Mouse (Mus musculus) lung, postnatal 0 days (tissue): ENCODE results near the gene Cfap161. TPM values are rescaled to one million over a fixed set of nuclear protein-coding genes. Genes with fewer than 3 reads are reported as not detected.

Experiments
- ATAC-seq: fragments of 200-750 bp; cut with Nextera tagmentation; 2 replicates; pipeline ENCODE4 v1.8.0; 2017; ENCODE audit warnings: moderate library complexity
- DNase-seq: peaks from one replicate; pipeline ENCODE4 v3.0.0-alpha.2; 2016; ENCODE audit warnings: low spot score
- H3K27ac ChIP-seq: fragments of 300-500 bp; sonication (generic); 2 replicates; pipeline ENCODE4 v1.5.1; 2014; ENCODE audit warnings: antibody characterized with exemption, mild to moderate bottlenecking, low read length, mixed read lengths
- H3K27me3 ChIP-seq: fragments of 300-500 bp; sonication (generic); replicated peaks from 2 replicates; pipeline ENCODE4 v1.6.1; 2014; ENCODE audit warnings: low read length, mixed read lengths; ENCODE audit not compliant: insufficient read depth
- H3K36me3 ChIP-seq: fragments of 300-500 bp; sonication (generic); 2 replicates; pipeline ENCODE4 v1.6.1; 2014; ENCODE audit warnings: low read length, mixed read lengths; ENCODE audit not compliant: insufficient read depth
- H3K4me1 ChIP-seq: fragments of 300-500 bp; sonication (generic); 2 replicates; pipeline ENCODE4 v1.6.1; 2014; ENCODE audit warnings: antibody characterized with exemption, low read depth, low read length, mixed read lengths; ENCODE audit not compliant: insufficient read depth
- H3K4me2 ChIP-seq: fragments of 300-500 bp; sonication (generic); replicated peaks from 2 replicates; pipeline ENCODE4 v1.6.1; 2014; ENCODE audit warnings: low read depth, mild to moderate bottlenecking, low read length, moderate library complexity, mixed read lengths
- H3K4me3 ChIP-seq: fragments of 300-500 bp; sonication (generic); 2 replicates; pipeline ENCODE4 v1.5.1; 2014; ENCODE audit warnings: low read depth, low read length
- H3K9ac ChIP-seq: fragments of 300-500 bp; sonication (generic); replicated peaks from 2 replicates; pipeline ENCODE4 v1.6.1; 2014; ENCODE audit warnings: low read depth, mild to moderate bottlenecking
- H3K9me3 ChIP-seq: fragments of 300-500 bp; sonication (generic); 2 replicates; pipeline ENCODE4 v1.6.1; 2016; ENCODE audit warnings: low read length, mixed read lengths
- CTCF ChIP-seq: IDR thresholded peaks from 2 replicates; pipeline ENCODE4 v1.5.1; 2016; ENCODE audit warnings: antibody characterized with exemption, mild to moderate bottlenecking
- EP300 ChIP-seq: IDR thresholded peaks from 2 replicates; pipeline ENCODE4 v1.6.1; 2016; ENCODE audit warnings: antibody characterized with exemption, mild to moderate bottlenecking, control low read depth
- WGBS: fragments of 180-500 bp; shearing (Covaris S2); extraction: QIAGEN DNeasy Blood & Tissue Kit; methylation state at CpG from one replicate; pipeline ENCODE4 v1.1.7; 2014; 5-methylcytosine and 5-hydroxymethylcytosine counted together
- polyA plus RNA-seq: library from polyadenylated mRNA; unstranded; fragments of >200 nt; fragmentation: Nextera tagmentation; extraction: Ambion mirVana; gene quantifications from 2 replicates; pipeline ENCODE4 v1.2.1, GENCODE M21; 2015

The Cfap161 gene
- polyA plus RNA-seq: 6.8 and 10.4 TPM in 2 replicates

DNA sequence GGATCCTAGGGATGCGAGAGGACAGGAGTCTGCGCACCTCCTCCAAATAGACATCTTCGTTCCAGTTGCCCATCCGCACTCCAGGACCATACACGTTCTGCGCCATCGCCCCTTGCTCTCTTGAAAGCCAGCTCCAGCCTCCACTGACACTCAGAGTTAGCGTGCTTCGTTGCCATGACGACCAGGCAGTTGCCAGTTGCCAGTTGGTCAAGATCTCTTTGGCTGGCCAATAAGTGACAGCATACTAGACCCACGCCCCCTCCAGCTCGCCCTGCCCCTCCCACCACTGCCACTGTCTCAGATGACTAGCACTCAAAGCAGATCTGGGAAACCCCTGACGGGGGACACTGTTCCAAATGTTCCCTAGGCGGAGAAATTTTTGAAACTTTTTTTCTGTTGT is at the start of gene Cfap161:
Gene Cfap161 (minus strand): TSS at position 176 of the 400 bp plus-strand sequence.
- TF ChIP-seq CTCF: no peak
- no peak for TF ChIP-seq EP300
- 8% methylated on average over 14 of the region's 14 CpGs for WGBS
- Histone ChIP-seq H3K9me3 (no peaks in the 10 kb centered on the region), H3K27me3 (no peaks in the 10 kb centered on the region), H3K36me3 (no peaks in the 10 kb centered on the region), H3K9ac (no peak within 1 kb of the TSS), H3K4me3 (no peak within 1 kb of the TSS), H3K4me2 (no peak within 1 kb of the TSS), H3K27ac (no peak within 1 kb of the TSS), H3K4me1 (no peaks in the 10 kb centered on the region)
- DNase-seq (peak; percentile 89), ATAC-seq (peak; percentile 92)

- Histone ChIP-seq H3K4me3 (no peak overlapping the region), H3K9me3 (no peaks in the 10 kb centered on the region), H3K4me2 (no peak overlapping the region), H3K27me3 (no peaks in the 10 kb centered on the region), H3K4me1 (peaks cover 18% of the 10 kb centered on the region; the same call in 1 of the 2 replicates), H3K36me3 (no peaks in the 10 kb centered on the region), H3K27ac (peak overlapping the region; percentile 66), H3K9ac (no peak overlapping the region)
- 33% methylated on average over 6 of the region's 6 CpGs for WGBS
- DNase-seq: peak; percentile 76
- TF ChIP-seq EP300 (peak; percentile 80), CTCF (no peak)
- ATAC-seq: peak; percentile 77
These were observed 48.0 kb upstream of the Cfap161 start for GRCm38 (mm10) chr7:83842486-83843259.

DNA sequence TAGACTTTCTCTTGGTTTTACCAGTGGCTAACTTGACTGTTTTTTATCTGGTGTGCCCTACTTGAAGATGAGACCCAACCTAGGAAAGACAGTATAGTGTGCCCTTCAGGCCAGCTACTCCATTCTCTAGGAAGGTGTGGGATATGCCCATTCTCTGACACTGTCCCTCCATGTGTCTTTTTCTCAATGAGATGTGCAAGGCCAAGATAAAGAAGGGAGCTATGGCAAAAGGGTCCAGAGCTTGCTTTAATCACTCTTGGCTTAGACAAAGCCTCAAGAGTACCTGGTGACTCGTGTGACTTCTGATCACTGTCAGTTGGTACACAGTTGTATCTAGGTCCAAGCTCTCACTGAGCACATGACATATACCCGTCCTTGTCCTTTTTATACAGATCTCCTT is 45.4 kb upstream of the Cfap161 start:
- no peak overlapping the region for H3K9ac ChIP-seq
- H3K27me3 ChIP-seq: no peaks in the 10 kb centered on the region
- H3K9me3 ChIP-seq: no peaks in the 10 kb centered on the region
- no peak overlapping the region for H3K4me3 ChIP-seq
- peaks cover 11% of the 10 kb centered on the region; the same call in 1 of the 2 replicates for H3K4me1 ChIP-seq
- no peaks in the 10 kb centered on the region for H3K36me3 ChIP-seq
- no peak for TF ChIP-seq EP300
- no peak overlapping the region for H3K4me2 ChIP-seq
- ATAC-seq: no peak
- 84% methylated on average over 2 of the region's 2 CpGs for WGBS
- DNase-seq: no peak
- no peak overlapping the region for H3K27ac ChIP-seq

GRCm38 (mm10) chr7:83838525-83839224 is 44.0 kb upstream of the Cfap161 start:
- H3K4me3 ChIP-seq: no peak overlapping the region
- no peaks in the 10 kb centered on the region for H3K36me3 ChIP-seq
- no peaks in the 10 kb centered on the region for H3K9me3 ChIP-seq
- H3K4me2 ChIP-seq: no peak overlapping the region
- DNase-seq (peak; percentile 55), ATAC-seq (0 out of 2 replicates have a peak, but pooled peaks have one; percentile 38)
- TF ChIP-seq EP300 (no peak), CTCF (no peak)
- peaks cover 11% of the 10 kb centered on the region; the same call in 1 of the 2 replicates for H3K4me1 ChIP-seq
- WGBS: 60% methylated on average over 5 of the region's 5 CpGs
- no peak overlapping the region for H3K9ac ChIP-seq
- no peaks in the 10 kb centered on the region for H3K27me3 ChIP-seq
- no peak overlapping the region for H3K27ac ChIP-seq

DNA sequence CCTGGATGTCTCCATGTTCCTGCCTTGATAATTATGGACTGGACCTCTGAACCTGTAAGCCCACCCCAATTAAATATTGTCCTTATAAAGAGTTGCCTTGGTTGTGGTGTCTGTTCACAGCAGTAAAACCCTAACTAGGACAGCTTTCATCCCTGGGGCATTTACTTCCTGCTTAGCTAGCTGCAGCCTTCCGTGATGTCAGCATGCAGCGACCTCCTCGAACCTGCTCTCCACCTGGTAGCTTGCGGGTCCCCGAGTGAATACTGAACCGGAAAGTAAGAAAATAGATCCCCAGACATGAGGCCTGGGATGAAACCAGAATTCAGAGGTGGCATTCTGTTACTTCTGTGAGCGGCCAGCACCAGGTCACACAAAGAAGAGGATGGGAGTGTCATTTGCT is 34.7 kb upstream of the Cfap161 start:
- Histone ChIP-seq H3K4me2 (no peak overlapping the region), H3K4me1 (no peaks in the 10 kb centered on the region), H3K27ac (no peak overlapping the region), H3K36me3 (no peaks in the 10 kb centered on the region), H3K9me3 (no peaks in the 10 kb centered on the region), H3K4me3 (no peak overlapping the region), H3K27me3 (no peaks in the 10 kb centered on the region), H3K9ac (no peak overlapping the region)
- WGBS: 83% methylated on average over 7 of the region's 7 CpGs
- no peak for DNase-seq
- no peak for ATAC-seq
- TF ChIP-seq EP300: no peak
- no peak for TF ChIP-seq CTCF

DNA sequence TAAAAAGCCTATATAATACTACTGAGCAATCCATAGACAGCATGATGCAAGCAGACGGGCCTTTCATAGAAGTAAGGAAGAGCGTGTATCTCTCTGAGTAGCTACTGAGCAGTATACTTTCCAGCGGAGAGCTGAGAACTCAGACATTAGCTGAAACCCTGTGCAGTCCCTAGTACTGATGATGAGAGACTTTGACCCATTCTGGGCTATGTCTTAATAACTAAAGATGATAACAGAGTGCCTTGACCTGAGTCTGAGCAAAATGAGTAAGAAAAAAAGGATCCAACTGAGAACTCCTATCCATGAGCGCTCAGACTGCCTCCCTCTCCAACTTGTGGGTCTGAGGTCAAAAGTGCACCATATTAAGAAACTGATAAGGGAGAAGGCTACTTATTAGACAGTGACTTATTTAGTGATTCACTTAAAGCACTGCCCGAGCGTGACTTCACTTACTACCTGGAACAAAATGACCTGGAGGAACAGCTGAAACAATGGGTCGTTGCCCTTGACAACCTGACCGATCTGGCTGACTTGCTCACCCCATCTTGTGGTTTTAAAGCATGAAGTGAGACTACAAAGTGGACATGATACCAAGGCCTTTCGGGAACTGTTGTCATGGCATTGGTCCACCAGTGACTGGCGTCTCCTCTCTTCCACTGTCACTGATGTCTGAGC is 32.9 kb upstream of the Cfap161 start:
- TF ChIP-seq CTCF: no peak
- TF ChIP-seq EP300: no peak
- Histone ChIP-seq H3K36me3 (no peaks in the 10 kb centered on the region), H3K9me3 (no peaks in the 10 kb centered on the region), H3K4me2 (no peak overlapping the region), H3K4me1 (no peaks in the 10 kb centered on the region), H3K9ac (no peak overlapping the region), H3K27me3 (no peaks in the 10 kb centered on the region), H3K4me3 (no peak overlapping the region), H3K27ac (no peak overlapping the region)
- ATAC-seq (no peak), DNase-seq (no peak)
- 75% methylated on average over 10 of the region's 10 CpGs for WGBS
